Mouse (Mus musculus): ENCODE measurements around the gene Nicn1.
A peak's percentile ranks its signal among the peaks of the same experiment; 100 is the strongest.
"Not testable (repeated sequence)": the region's sequence is repeated elsewhere in the genome, so short reads cannot be mapped to it uniquely, and the experiment has no call there.

Nicn1 gene

GRCm38 (mm10) chr9:108278697-108279450 is 11.4 kb upstream of the Nicn1 start:
- peak; percentile 30 for DNase-seq (ENCODE audit: extremely low spot score, low spot score)

- DNase-seq (ENCODE audit: extremely low spot score, low spot score) = no peak
Measured at GRCm38 (mm10) chr9:108280071-108280828, 10.0 kb upstream of the Nicn1 start.

- peak; percentile 72 for DNase-seq (ENCODE audit: extremely low spot score, low spot score)
Measured at GRCm38 (mm10) chr9:108284410-108284809, 5.8 kb upstream of the Nicn1 start.

GRCm38 (mm10) chr9:108287526-108288238 is 2.5 kb upstream of the Nicn1 start:
- not testable (repeated sequence) for DNase-seq (ENCODE audit: extremely low spot score, low spot score)

- no peak for DNase-seq (ENCODE audit: extremely low spot score, low spot score)
Measured at GRCm38 (mm10) chr9:108289347-108289746, 882 bp upstream of the Nicn1 start.

- no peak for DNase-seq (ENCODE audit: extremely low spot score, low spot score)
Measured at GRCm38 (mm10) chr9:108290773-108291172, 544 bp downstream of the Nicn1 start.

- DNase-seq (ENCODE audit: extremely low spot score, low spot score) = peak; percentile 54
Measured at GRCm38 (mm10) chr9:108296453-108297355, 6.5 kb downstream of the Nicn1 start, which contains the start of gene Amt. TSS of gene Amt (plus strand) at chr9:108296853.

GRCm38 (mm10) chr9:108301853-108302252 is 11.6 kb downstream of the Nicn1 start:
- DNase-seq (ENCODE audit: extremely low spot score, low spot score) = no peak

GRCm38 (mm10) chr9:108304716-108305115 is 14.5 kb downstream of the Nicn1 start:
- no peak for DNase-seq (ENCODE audit: extremely low spot score, low spot score)

- DNase-seq (ENCODE audit: extremely low spot score, low spot score) = no peak
Measured at GRCm38 (mm10) chr9:108305170-108305569, 14.9 kb downstream of the Nicn1 start.

GRCm38 (mm10) chr9:108305629-108306520 is 15.6 kb downstream of the Nicn1 start, which contains the start of the genes Rhoa and Tcta:
TSS of gene Rhoa (plus strand) at chr9:108306129.
TSS of gene Tcta (minus strand) at chr9:108306160.
- peak; percentile 94 for DNase-seq (ENCODE audit: extremely low spot score, low spot score)

GRCm38 (mm10) chr9:108306571-108306980 is 16.3 kb downstream of the Nicn1 start:
- DNase-seq (ENCODE audit: extremely low spot score, low spot score) = no peak

GRCm38 (mm10) chr9:108307021-108307807 is 17.0 kb downstream of the Nicn1 start:
- DNase-seq (ENCODE audit: extremely low spot score, low spot score) = no peak

- no peak for DNase-seq (ENCODE audit: extremely low spot score, low spot score)
Measured at GRCm38 (mm10) chr9:108308141-108308540, 17.9 kb downstream of the Nicn1 start.

- no peak for DNase-seq (ENCODE audit: extremely low spot score, low spot score)
Measured at GRCm38 (mm10) chr9:108317572-108317971, 27.3 kb downstream of the Nicn1 start.

- DNase-seq (ENCODE audit: extremely low spot score, low spot score) = no peak
Measured at GRCm38 (mm10) chr9:108318462-108318861, 28.2 kb downstream of the Nicn1 start.

- DNase-seq (ENCODE audit: extremely low spot score, low spot score) = not testable (repeated sequence)
Measured at GRCm38 (mm10) chr9:108322054-108322453, 31.8 kb downstream of the Nicn1 start.

GRCm38 (mm10) chr9:108324784-108325183 is 34.6 kb downstream of the Nicn1 start:
- DNase-seq (ENCODE audit: extremely low spot score, low spot score) = no peak

- DNase-seq (ENCODE audit: extremely low spot score, low spot score) = no peak
Measured at GRCm38 (mm10) chr9:108325811-108326210, 35.6 kb downstream of the Nicn1 start.
